Mouse (Mus musculus) midbrain, embryonic 14.5 days (tissue): ENCODE results near the gene Pkp3. TPM values are rescaled to one million over a fixed set of nuclear protein-coding genes. Genes with fewer than 3 reads are reported as not detected.

Experiments
- ATAC-seq: fragments of 200-750 bp; cut with Nextera tagmentation; 2 replicates; pipeline ENCODE4 v1.8.0; 2017; ENCODE audit warnings: moderate number of reproducible peaks, moderate library complexity; ENCODE audit not compliant: low FRiP score, low TSS enrichment
- DNase-seq: peaks from one replicate; pipeline ENCODE4 v3.0.0-alpha.2; 2015
- H3K27ac ChIP-seq: fragments of 300-500 bp; sonication (generic); replicated peaks from 2 replicates; pipeline ENCODE4 v1.5.1; 2014; ENCODE audit warnings: mild to moderate bottlenecking, low read depth, low read length, moderate library complexity
- H3K27me3 ChIP-seq: fragments of 300-500 bp; sonication (generic); 2 replicates; pipeline ENCODE4 v1.6.1; 2014; ENCODE audit warnings: low read length, control low read depth, mixed read lengths; ENCODE audit not compliant: control insufficient read depth, insufficient read depth
- H3K36me3 ChIP-seq: fragments of 300-500 bp; sonication (generic); 2 replicates; pipeline ENCODE4 v1.6.1; 2014; ENCODE audit warnings: low read length, control low read depth; ENCODE audit not compliant: control insufficient read depth, insufficient read depth
- H3K4me1 ChIP-seq: fragments of 300-500 bp; sonication (generic); 2 replicates; pipeline ENCODE4 v1.6.1; 2014; ENCODE audit warnings: mild to moderate bottlenecking, antibody characterized with exemption, low read length, control low read depth; ENCODE audit not compliant: control insufficient read depth, insufficient read depth
- H3K4me2 ChIP-seq: fragments of 300-500 bp; sonication (generic); 2 replicates; pipeline ENCODE4 v1.6.1; 2014; ENCODE audit warnings: mild to moderate bottlenecking, low read length, moderate library complexity
- H3K4me3 ChIP-seq: fragments of 300-500 bp; sonication (generic); replicated peaks from 2 replicates; pipeline ENCODE4 v1.5.1; 2014; ENCODE audit warnings: low read depth, low read length
- H3K9ac ChIP-seq: fragments of 300-500 bp; sonication (generic); replicated peaks from 2 replicates; pipeline ENCODE4 v1.6.1; 2014; ENCODE audit warnings: mild to moderate bottlenecking, low read length, moderate library complexity
- H3K9me3 ChIP-seq: fragments of 300-500 bp; sonication (generic); 2 replicates; pipeline ENCODE4 v1.6.1; 2016; ENCODE audit warnings: low read length, control low read depth, mixed read lengths; ENCODE audit not compliant: control insufficient read depth
- WGBS: fragments of 180-500 bp; shearing (Covaris S2); extraction: QIAGEN DNeasy Blood & Tissue Kit; methylation state at CpG from one replicate; pipeline ENCODE4 v1.1.7; 2014; 5-methylcytosine and 5-hydroxymethylcytosine counted together
- polyA plus RNA-seq: library from polyadenylated mRNA; unstranded; fragments of >200 nt; fragmentation: Nextera tagmentation; extraction: Ambion mirVana; gene quantifications from 2 replicates; pipeline ENCODE4 v1.2.1, GENCODE M21; 2014

Gene Pkp3
- polyA plus RNA-seq, 1 experiment from 2014 or later, result not detected

- no peak for DNase-seq
- H3K36me3 ChIP-seq, result no peaks in the 10 kb centered on the region
- H3K9me3 ChIP-seq, result no peaks in the 10 kb centered on the region
- 77% methylated on average over 4 of the region's 4 CpGs for WGBS
- no peaks in the 10 kb centered on the region for H3K27me3 ChIP-seq
- no peak overlapping the region for H3K4me3 ChIP-seq
- no peak overlapping the region for H3K4me2 ChIP-seq
- H3K4me1 ChIP-seq, result no peaks in the 10 kb centered on the region
- H3K9ac ChIP-seq, result no peak overlapping the region
- ATAC-seq, result no peak
- H3K27ac ChIP-seq, result no peak overlapping the region
Observed at GRCm38 (mm10) chr7:141078876-141079275, 858 bp downstream of the Pkp3 start.

GRCm38 (mm10) chr7:141079481-141080449, 1.7 kb downstream of the Pkp3 start:
- no peaks in the 10 kb centered on the region for H3K27me3 ChIP-seq
- WGBS, result 28% methylated on average over 34 of the region's 34 CpGs
- ATAC-seq (no peak), DNase-seq (no peak)
- no peak overlapping the region for H3K27ac ChIP-seq
- no peak overlapping the region for H3K9ac ChIP-seq
- H3K9me3 ChIP-seq, result no peaks in the 10 kb centered on the region
- H3K36me3 ChIP-seq, result no peaks in the 10 kb centered on the region
- H3K4me2 ChIP-seq, result no peak overlapping the region
- H3K4me1 ChIP-seq, result no peaks in the 10 kb centered on the region
- no peak overlapping the region for H3K4me3 ChIP-seq

- Histone ChIP-seq H3K4me1 (0 out of 2 replicates have a peak, but pooled peaks cover 5% of the 10 kb centered on the region), H3K4me2 (no peak overlapping the region), H3K4me3 (no peak overlapping the region), H3K27me3 (peaks cover 11% of the 10 kb centered on the region), H3K9me3 (no peaks in the 10 kb centered on the region), H3K9ac (no peak overlapping the region), H3K36me3 (no peaks in the 10 kb centered on the region), H3K27ac (no peak overlapping the region)
- no peak for ATAC-seq
- no peak for DNase-seq
- WGBS, result 47% methylated on average over 8 of the region's 8 CpGs
Observed at GRCm38 (mm10) chr7:141087894-141088293, 9.9 kb downstream of the Pkp3 start.

- Histone ChIP-seq H3K9ac (no peak overlapping the region), H3K9me3 (no peaks in the 10 kb centered on the region), H3K4me2 (peak overlapping the region; percentile 6; the same call in 1 of the 2 replicates), H3K27me3 (peaks cover 11% of the 10 kb centered on the region), H3K4me1 (0 out of 2 replicates have a peak, but pooled peaks cover 5% of the 10 kb centered on the region), H3K36me3 (no peaks in the 10 kb centered on the region), H3K4me3 (no peak overlapping the region), H3K27ac (no peak overlapping the region)
- DNase-seq (no peak), ATAC-seq (no peak)
- 24% methylated on average over 18 of the region's 18 CpGs for WGBS
Observed at GRCm38 (mm10) chr7:141088473-141088872, 10.5 kb downstream of the Pkp3 start.

GRCm38 (mm10) chr7:141090228-141090627, 12.2 kb downstream of the Pkp3 start:
- Histone ChIP-seq H3K27me3 (peaks cover 11% of the 10 kb centered on the region), H3K4me2 (no peak overlapping the region), H3K9me3 (no peaks in the 10 kb centered on the region), H3K27ac (no peak overlapping the region), H3K36me3 (no peaks in the 10 kb centered on the region), H3K9ac (no peak overlapping the region), H3K4me3 (no peak overlapping the region), H3K4me1 (0 out of 2 replicates have a peak, but pooled peaks cover 5% of the 10 kb centered on the region)
- DNase-seq (no peak), ATAC-seq (no peak)
- WGBS, result 58% methylated on average over 8 of the region's 8 CpGs

- ATAC-seq (peak; percentile 72), DNase-seq (peak; percentile 75)
- Histone ChIP-seq H3K27me3 (peaks cover 11% of the 10 kb centered on the region), H3K9me3 (no peaks in the 10 kb centered on the region), H3K4me2 (peak overlapping the region; percentile 41), H3K36me3 (no peaks in the 10 kb centered on the region), H3K27ac (no peak overlapping the region), H3K9ac (no peak overlapping the region), H3K4me1 (0 out of 2 replicates have a peak, but pooled peaks cover 5% of the 10 kb centered on the region), H3K4me3 (no peak overlapping the region)
- WGBS, result 5% methylated on average over 37 of the region's 37 CpGs
Observed at GRCm38 (mm10) chr7:141092051-141092735, 14.2 kb downstream of the Pkp3 start.

GRCm38 (mm10) chr7:141093950-141094349, 15.9 kb downstream of the Pkp3 start:
- ATAC-seq, result no peak
- Histone ChIP-seq H3K4me3 (no peak overlapping the region), H3K27ac (no peak overlapping the region), H3K4me2 (no peak overlapping the region), H3K36me3 (no peaks in the 10 kb centered on the region), H3K9ac (no peak overlapping the region), H3K9me3 (no peaks in the 10 kb centered on the region), H3K4me1 (0 out of 2 replicates have a peak, but pooled peaks cover 5% of the 10 kb centered on the region), H3K27me3 (0 out of 2 replicates have a peak, but pooled peaks cover 7% of the 10 kb centered on the region)
- WGBS, result 85% methylated on average over 6 of the region's 6 CpGs
- DNase-seq, result no peak

GRCm38 (mm10) chr7:141094487-141095205, 16.6 kb downstream of the Pkp3 start:
- Histone ChIP-seq H3K4me1 (0 out of 2 replicates have a peak, but pooled peaks cover 5% of the 10 kb centered on the region), H3K4me3 (no peak overlapping the region), H3K9me3 (no peaks in the 10 kb centered on the region), H3K27ac (no peak overlapping the region), H3K36me3 (no peaks in the 10 kb centered on the region), H3K27me3 (peaks cover 13% of the 10 kb centered on the region), H3K4me2 (no peak overlapping the region), H3K9ac (no peak overlapping the region)
- ATAC-seq, result no peak
- 65% methylated on average over 15 of the region's 15 CpGs for WGBS
- no peak for DNase-seq
